Mouse (Mus musculus): ENCODE data around the gene S1pr1. TPM values are rescaled to one million over a fixed set of nuclear protein-coding genes. Genes with fewer than 3 reads are reported as not detected.

The S1pr1 gene
- polyA plus RNA-seq, 1 experiment from 2014 or later: 31.4 TPM

DNA sequence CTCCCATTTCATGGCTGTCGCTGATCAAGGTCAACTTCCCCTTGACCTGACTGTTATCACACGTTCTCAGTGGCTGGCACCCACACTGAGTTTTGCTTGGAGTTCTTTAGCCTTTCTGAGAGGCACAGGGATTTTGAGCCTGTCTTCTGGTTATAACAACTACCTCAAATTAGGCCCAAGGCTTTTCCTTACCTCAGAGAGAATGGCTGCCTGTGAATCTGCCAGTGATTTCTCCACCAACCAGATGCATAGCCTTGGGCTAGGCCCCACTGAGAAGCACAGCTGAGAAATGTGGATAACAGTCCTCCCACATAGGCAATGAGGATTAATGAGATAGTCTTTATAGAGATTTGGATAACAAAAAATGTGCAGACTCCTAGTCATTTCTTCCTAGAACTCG is 50.4 kb downstream of the S1pr1 start:
- Histone ChIP-seq H3K4me1 (replicated peaks) (no peaks in the 10 kb centered on the region), H3K27ac (replicated peaks) (no peak overlapping the region), H3K9ac (no peak overlapping the region), H3K27me3 (no peaks in the 10 kb centered on the region), H3K36me3 (no peaks in the 10 kb centered on the region), H3K4me3 (no peak overlapping the region), H3K4me2 (no peak overlapping the region), H3K9me3 (no peaks in the 10 kb centered on the region)
- WGBS: 39% methylated on average over 3 of the region's 3 CpGs
- ATAC-seq (ENCODE audit: low FRiP score, low read depth): no peak

DNA sequence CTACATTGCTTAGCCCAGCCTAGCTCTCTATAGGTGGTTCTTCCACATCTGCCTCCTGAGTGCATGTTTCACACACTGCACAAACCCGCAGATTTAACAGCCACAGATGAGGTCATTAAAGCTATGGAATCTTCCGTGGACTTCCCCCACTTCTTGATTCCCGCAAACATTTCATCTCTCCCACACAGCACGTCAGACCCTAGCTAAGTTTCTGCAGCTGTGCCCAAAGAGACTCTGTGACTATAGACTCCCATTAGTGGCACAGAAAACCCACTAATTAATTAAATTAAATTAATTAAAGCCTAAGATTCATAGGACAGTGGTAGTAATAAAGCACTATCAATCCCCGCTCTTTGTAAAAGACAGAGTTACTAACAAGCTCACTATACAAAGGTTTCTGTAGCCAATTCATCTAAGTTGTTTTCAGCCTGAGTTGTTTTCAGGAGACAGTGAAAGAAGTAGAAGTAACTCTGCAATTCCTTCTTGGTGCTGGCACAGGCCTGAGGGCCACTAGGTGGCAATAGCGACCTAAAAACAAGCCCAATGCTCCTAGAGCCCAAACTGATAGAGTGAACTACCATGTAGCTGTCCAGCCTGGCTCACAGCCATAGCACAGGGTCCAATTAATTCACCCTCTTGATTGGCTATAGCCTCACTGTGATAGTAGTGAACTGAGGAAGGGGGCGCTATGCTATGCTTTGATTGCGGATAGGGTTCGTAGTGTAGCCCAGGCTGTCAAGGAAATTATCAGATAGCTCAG is 54.0 kb downstream of the S1pr1 start:
- Histone ChIP-seq H3K9ac (no peak overlapping the region), H3K27me3 (no peaks in the 10 kb centered on the region), H3K9me3 (no peaks in the 10 kb centered on the region), H3K4me3 (no peak overlapping the region), H3K36me3 (no peaks in the 10 kb centered on the region), H3K27ac (replicated peaks) (no peak overlapping the region), H3K4me2 (no peak overlapping the region), H3K4me1 (replicated peaks) (no peaks in the 10 kb centered on the region)
- ATAC-seq (ENCODE audit: low FRiP score, low read depth): peak; percentile 84
- WGBS: 48% methylated on average over 9 of the region's 9 CpGs

Other genes with a start within 250 kb of the S1pr1 start
- 23.5 and 24.3 TPM in 2 replicates for gene Dph5, start 172.8 kb upstream of the S1pr1 start, polyA plus RNA-seq (2015; fragmentation: Nextera tagmentation; extraction: Ambion mirVana)

Data from hindbrain, embryonic 15.5 days (tissue).